Mouse (Mus musculus) heart, embryonic 13.5 days (tissue): Measurements from ENCODE around the gene Gm2035. TPM values are rescaled to one million over a fixed set of nuclear protein-coding genes. Genes with fewer than 3 reads are reported as not detected.
"Not testable (repeated sequence)": the region's sequence is repeated elsewhere in the genome, so short reads cannot be mapped to it uniquely, and the experiment has no call there.

Source experiments
- ATAC-seq: fragments of 200-750 bp; cut with Nextera tagmentation; 2 replicates; pipeline ENCODE4 v1.8.0; 2017; ENCODE audit warnings: moderate TSS enrichment; ENCODE audit not compliant: insufficient number of reproducible peaks, low FRiP score, low TSS enrichment; ENCODE audit errors: extremely low read depth
- H3K27ac ChIP-seq: fragments of 300-500 bp; sonication (generic); replicated peaks from 2 replicates; pipeline ENCODE4 v1.5.1; 2015; ENCODE audit warnings: moderate library complexity, mild to moderate bottlenecking, inconsistent platforms
- H3K27me3 ChIP-seq: fragments of 300-500 bp; sonication (generic); replicated peaks from 2 replicates; pipeline ENCODE4 v1.6.1; 2015; ENCODE audit warnings: mild to moderate bottlenecking, inconsistent platforms
- H3K36me3 ChIP-seq: fragments of 300-500 bp; sonication (generic); 2 replicates; pipeline ENCODE4 v1.6.1; 2015; ENCODE audit warnings: mild to moderate bottlenecking, inconsistent platforms
- H3K4me1 ChIP-seq: fragments of 300-500 bp; sonication (generic); 2 replicates; pipeline ENCODE4 v1.6.1; 2015; ENCODE audit warnings: inconsistent platforms
- H3K4me2 ChIP-seq: fragments of 300-500 bp; sonication (generic); 2 replicates; pipeline ENCODE4 v1.6.1; 2015; ENCODE audit warnings: inconsistent platforms, mild to moderate bottlenecking, moderate library complexity
- H3K4me3 ChIP-seq: fragments of 300-500 bp; sonication (generic); 2 replicates; pipeline ENCODE4 v1.5.1; 2015; ENCODE audit warnings: moderate library complexity, mild to moderate bottlenecking, inconsistent platforms
- H3K9ac ChIP-seq: fragments of 300-500 bp; sonication (generic); 2 replicates; pipeline ENCODE4 v1.6.1; 2015; ENCODE audit warnings: inconsistent platforms, mild to moderate bottlenecking, moderate library complexity
- H3K9me3 ChIP-seq: fragments of 300-500 bp; sonication (generic); 2 replicates; pipeline ENCODE4 v1.6.1; 2016; ENCODE audit warnings: inconsistent platforms
- WGBS: fragments of 180-500 bp; shearing (Covaris S2); methylation state at CpG from one replicate; pipeline ENCODE4 v1.1.7; 2015; ENCODE audit warnings: mixed read lengths; 5-methylcytosine and 5-hydroxymethylcytosine counted together
- polyA plus RNA-seq: library from polyadenylated mRNA; unstranded; fragments of >200 nt; fragmentation: Nextera tagmentation; extraction: Ambion mirVana; gene quantifications from 2 replicates; pipeline ENCODE4 v1.2.1, GENCODE M21; 2015

Gm2035 gene
- not detected in 2 replicates for polyA plus RNA-seq

- H3K9me3 ChIP-seq, H3K27me3 ChIP-seq, H3K27ac ChIP-seq, H3K4me1 ChIP-seq, H3K36me3 ChIP-seq, H3K4me3 ChIP-seq, H3K9ac ChIP-seq, ATAC-seq, H3K4me2 ChIP-seq: not testable (repeated sequence)
- WGBS, result 70% methylated on average over 2 of the region's 2 CpGs
These were observed at the start of gene Gm2035 for GRCm38 (mm10) chr12:87919721-87920120. Gene Gm2035 (minus strand): TSS chr12:87919857.

GRCm38 (mm10) chr12:87953780-87954179 is 34.1 kb upstream of the Gm2035 start, which contains the start of gene Gm2042:
Gene Gm2042 (plus strand): TSS chr12:87954080.
- not testable (repeated sequence) for H3K9ac ChIP-seq, H3K4me2 ChIP-seq, H3K36me3 ChIP-seq, ATAC-seq, H3K4me1 ChIP-seq, H3K9me3 ChIP-seq, H3K27ac ChIP-seq, H3K4me3 ChIP-seq, H3K27me3 ChIP-seq
- WGBS, result 80% methylated on average over 2 of the region's 2 CpGs

- H3K27me3 ChIP-seq, H3K4me1 ChIP-seq, H3K4me2 ChIP-seq, H3K27ac ChIP-seq, H3K9ac ChIP-seq, ATAC-seq, H3K9me3 ChIP-seq, H3K4me3 ChIP-seq, H3K36me3 ChIP-seq: not testable (repeated sequence)
- WGBS, result 90% methylated on average over 1 of the region's 1 CpGs
These were observed 24.6 kb downstream of the Gm2035 start, which contains the start of gene Gm2022 for GRCm38 (mm10) chr12:87895070-87895469. Gene Gm2022 (plus strand): TSS chr12:87895370.

GRCm38 (mm10) chr12:87873772-87874171 is 45.9 kb downstream of the Gm2035 start, which contains the start of gene Gm2016:
Gene Gm2016 (plus strand): TSS chr12:87874072.
- H3K36me3 ChIP-seq, H3K9ac ChIP-seq, H3K9me3 ChIP-seq, H3K4me1 ChIP-seq, H3K4me3 ChIP-seq, ATAC-seq, H3K27ac ChIP-seq, H3K4me2 ChIP-seq, H3K27me3 ChIP-seq: not testable (repeated sequence)
- 64% methylated on average over 5 of the region's 5 CpGs for WGBS

Other genes with a start within 250 kb of the Gm2035 start
- gene Gm21319, start 144.1 kb downstream of the Gm2035 start, polyA plus RNA-seq, result not detected in 2 replicates
- gene Gm21936, start 124.3 kb downstream of the Gm2035 start, polyA plus RNA-seq, result not detected in 2 replicates
- gene BB287469, start 103.3 kb downstream of the Gm2035 start, polyA plus RNA-seq, result not detected in 2 replicates
- not detected in 2 replicates for gene Gm2001, start 77.5 kb downstream of the Gm2035 start, polyA plus RNA-seq
- not detected in 2 replicates for gene Gm2016, start 45.8 kb downstream of the Gm2035 start, polyA plus RNA-seq
- not detected in 2 replicates for gene Gm2022, start 24.5 kb downstream of the Gm2035 start, polyA plus RNA-seq
- not detected in 2 replicates for gene Gm2042, start 34.2 kb upstream of the Gm2035 start, polyA plus RNA-seq
- gene Gm2075, start 92.0 kb upstream of the Gm2035 start, polyA plus RNA-seq, result not detected in 2 replicates
- gene Gm6803, start 98.9 kb upstream of the Gm2035 start, polyA plus RNA-seq, result not detected in 2 replicates
- gene Gm2056, start 107.1 kb upstream of the Gm2035 start, polyA plus RNA-seq, result not detected in 2 replicates
- gene Gm16368, start 163.8 kb upstream of the Gm2035 start, polyA plus RNA-seq, result not detected in 2 replicates